Mouse (Mus musculus) heart, adult 2 months (tissue): Measurements from ENCODE around the gene Usp39.

Experiments used
- CTCF ChIP-seq: fragments of 200-600 bp; IDR thresholded peaks from 2 replicates; pipeline ENCODE4 v1.8.1; 2022; ENCODE audit warnings: antibody characterized with exemption, mild to moderate bottlenecking, moderate library complexity
- POLR2A ChIP-seq: fragments of 200-500 bp; IDR thresholded peaks from 2 replicates; pipeline ENCODE4 v1.6.1; 2011; ENCODE audit warnings: mild to moderate bottlenecking, low read depth, low read length, control low read depth; ENCODE audit not compliant: insufficient read depth

- no peak for TF ChIP-seq CTCF
- TF ChIP-seq POLR2A = no peak
Observed at GRCm38 (mm10) chr6:72358086-72358764, 13.2 kb upstream of the Usp39 start.
